Mouse (Mus musculus) kidney, adult 11 months (tissue): ENCODE results near the gene 1700008O03Rik.

ENCODE experiments used
- DNase-seq: peaks from one replicate; pipeline ENCODE4 v3.0.0; 2022

The 1700008O03Rik gene

DNA sequence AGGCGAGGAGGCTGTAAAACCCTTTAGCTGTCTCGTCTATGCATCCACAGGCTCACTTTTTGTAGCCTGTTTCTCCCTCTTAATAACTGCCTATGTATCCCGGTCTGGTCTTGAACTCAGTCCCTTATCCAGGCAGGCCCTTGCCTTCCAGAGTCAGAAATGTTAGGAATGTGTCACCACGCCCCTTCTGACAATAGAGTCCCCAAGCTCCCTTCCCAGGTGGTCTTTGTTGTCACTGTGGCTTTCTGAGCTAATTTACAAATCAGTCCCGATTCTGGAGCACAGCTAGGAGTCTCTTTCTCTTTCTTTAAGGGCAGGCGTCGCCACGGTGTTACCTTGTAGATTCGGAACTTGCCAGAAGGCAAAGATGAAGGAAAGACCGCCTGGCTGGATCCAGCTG is 10.4 kb downstream of the 1700008O03Rik start:
- no peak for DNase-seq

DNA sequence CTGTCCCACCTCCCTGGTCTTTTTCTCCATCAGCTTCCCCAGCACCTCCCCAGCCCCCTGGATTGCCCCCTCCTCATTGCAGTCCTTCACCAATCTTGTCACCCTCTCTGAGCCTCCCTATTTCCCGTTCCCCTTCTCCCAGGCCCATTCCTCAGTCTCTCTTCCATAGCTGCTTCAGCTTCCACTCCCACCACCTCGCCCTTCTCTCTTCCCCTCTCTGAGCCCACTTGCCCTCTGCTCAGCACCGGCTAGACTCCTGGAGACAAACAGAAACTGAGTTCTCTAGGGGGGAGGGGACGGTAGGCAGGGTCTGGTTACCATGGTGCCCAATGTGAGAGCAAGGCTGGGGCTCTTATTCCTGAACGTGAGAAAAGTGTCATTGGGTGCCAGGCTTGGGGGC is 10.9 kb downstream of the 1700008O03Rik start:
- no peak for DNase-seq

DNA sequence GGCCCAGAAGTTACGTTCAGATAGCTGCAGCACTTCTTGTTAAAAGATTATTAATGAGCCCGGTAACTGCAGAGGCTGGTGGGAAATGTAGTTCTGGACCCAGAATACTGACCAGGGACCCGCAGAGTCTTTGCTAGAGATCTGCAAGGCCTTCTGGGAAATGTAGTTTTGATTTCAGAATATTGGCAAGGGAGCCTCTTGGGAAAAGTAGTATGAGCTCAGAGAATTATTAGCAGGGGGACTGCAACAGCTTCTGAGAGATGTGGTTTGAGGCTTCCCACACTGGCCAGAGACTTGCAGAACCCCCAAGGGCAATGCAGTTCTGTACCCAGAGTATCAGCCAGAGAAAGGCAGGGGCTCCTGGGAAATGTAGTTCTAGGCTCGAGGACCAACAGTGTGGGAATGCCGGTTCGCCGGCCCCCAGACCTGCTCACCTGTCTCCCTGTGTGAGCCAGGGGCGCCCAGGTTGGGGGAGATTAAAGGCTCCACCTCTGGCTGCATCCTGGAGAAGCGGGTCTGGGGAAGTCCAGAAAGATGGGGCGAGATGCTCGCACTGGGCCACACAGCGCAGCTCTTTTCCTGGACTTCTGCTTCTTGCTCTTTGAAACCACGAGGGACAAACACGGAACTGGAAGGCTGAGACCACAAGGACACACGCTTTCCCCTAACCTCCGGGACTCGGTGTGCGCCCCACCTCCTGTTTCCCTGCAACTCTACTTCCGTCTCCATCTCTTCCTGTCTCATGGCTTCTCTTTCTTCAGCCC is 11.5 kb downstream of the 1700008O03Rik start:
- DNase-seq: peak; percentile 96

DNA sequence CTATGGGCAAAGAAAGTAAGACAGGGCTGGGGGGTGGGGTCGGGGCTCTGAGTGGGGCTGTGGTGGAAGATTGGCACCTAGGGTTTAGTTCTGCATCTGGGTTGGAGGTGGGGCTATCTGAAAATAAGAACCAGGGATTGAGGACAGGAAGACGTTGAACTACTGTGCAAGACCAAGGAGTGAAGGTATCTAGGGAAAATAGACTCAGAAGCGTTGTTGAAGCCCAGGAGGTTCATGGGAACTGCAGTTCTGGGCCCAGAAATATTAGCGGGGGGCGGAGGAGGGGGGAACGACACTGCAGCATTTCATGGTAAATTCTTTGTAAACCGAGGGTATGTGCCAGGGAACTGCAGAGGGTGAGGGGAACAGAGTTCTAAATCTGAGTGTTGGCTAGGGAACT is 12.2 kb downstream of the 1700008O03Rik start:
- no peak for DNase-seq

DNA sequence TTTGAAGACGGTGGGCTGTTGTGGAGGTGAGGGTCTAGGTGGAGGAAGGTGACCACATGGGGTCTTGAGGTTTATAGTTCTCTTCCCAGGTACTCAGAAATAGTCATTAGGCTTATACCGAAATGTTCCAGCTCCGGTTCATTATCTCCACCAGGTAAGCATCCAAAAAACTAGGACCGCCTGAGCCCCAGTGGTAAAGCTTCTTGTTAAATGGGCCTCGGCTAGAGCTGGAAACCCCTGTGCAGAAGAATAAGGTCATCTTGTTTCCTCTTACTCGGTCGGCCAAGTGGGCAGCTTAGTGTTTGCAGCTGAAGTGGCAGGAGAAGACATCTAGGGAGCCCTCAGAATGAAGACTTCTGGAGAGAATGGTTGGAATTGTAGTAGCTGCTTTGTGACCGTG is 12.9 kb downstream of the 1700008O03Rik start:
- DNase-seq: no peak

DNA sequence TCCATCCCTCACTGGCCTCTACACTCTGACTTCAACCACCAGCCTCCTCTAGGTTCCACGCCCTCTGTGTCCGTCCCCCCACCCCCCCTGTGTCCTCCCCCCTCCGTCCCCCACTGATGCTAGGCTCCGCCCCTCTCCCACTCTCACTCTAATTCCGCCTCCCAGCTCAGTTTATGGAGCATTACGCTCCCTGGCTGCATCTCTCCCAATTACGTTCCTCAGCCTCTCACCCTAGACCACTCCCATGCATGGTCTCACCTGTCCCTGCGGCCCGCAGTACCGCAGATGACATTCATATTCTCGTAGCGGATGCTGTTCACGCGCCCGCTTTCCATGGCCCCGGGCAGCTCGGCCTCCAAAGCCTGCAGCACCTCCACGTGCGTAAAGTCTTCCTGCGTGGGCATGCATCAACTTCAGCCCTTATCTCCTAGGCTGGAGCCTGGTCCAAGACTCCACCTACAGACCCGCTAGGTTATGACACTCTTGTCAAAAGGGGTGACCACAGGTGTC is 24.8 kb downstream of the 1700008O03Rik start:
- DNase-seq: no peak

DNA sequence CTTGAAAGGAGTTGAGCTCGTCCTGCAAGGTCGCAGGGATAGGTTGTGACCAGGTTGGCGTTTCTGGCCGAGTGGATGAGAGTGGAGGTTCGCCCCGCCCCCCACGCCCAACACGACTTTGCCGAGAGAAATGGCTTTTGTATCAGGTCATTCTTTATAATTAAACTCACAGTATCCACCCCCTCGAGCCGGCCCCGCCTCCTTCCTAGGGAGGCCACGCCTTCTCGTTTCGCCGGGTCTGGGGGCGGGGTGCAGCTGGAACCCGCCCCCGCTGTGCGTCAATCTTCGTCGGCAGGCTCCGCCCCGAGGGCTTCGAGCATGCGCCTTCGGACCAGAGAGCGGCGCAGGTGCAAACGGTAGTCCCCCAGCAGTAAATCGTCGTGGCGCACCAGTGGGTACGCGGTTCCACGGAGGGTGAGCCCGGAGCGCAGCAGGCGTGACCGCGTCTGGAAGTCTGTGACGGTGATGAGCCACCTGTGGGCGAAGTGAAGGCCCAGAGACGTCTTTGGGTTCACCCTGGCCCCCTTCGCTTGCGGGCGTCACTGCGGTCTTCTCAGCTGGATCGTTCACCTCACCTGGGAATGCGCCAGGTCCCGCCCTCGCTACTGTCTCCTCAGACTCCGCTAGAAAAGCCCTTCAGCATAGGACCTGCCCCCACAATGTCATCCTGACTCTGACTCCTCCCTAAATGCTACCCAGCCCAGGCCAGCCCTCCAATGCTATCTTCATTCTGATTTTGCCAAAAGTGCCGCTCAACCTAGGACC is 25.5 kb downstream of the 1700008O03Rik start:
- peak; percentile 94 for DNase-seq

DNA sequence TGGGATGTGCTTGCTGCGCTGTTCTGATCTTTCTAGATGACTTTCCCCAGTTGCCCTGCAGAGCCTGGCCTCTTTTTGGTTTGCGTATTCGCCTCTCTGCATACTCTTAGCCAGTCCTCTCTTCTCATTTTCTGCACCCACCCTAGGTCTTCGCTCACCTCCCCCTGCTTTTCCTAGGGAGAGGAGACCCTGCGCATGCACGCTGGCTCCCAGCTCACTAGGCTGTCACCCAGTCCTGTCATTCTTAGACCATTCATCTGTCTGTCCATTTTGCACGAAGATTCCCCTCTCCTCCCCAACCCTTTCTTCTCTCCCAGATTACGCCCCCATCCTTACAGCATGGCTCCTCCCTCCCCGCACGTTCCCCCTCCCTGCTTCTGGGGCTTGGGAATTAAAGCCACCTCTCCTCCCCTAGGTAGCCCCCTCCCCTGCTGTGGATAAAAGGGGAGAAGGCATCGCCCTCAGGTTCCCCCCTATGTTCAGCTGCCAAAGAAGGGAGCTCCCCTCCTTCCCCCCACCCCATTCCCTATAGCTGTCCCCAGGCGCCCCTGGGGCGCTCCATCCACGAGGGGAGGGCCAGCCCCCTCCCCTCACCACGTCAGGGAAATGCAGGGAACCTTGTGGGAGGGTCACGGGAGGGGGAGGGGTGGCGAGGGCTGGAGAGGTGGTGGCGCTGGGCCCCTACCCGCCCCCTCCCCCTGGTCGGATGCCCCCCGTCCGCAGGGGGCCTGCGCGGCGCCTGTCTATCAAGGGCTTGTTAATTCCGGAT is 26.6 kb downstream of the 1700008O03Rik start:
- no peak for DNase-seq

DNA sequence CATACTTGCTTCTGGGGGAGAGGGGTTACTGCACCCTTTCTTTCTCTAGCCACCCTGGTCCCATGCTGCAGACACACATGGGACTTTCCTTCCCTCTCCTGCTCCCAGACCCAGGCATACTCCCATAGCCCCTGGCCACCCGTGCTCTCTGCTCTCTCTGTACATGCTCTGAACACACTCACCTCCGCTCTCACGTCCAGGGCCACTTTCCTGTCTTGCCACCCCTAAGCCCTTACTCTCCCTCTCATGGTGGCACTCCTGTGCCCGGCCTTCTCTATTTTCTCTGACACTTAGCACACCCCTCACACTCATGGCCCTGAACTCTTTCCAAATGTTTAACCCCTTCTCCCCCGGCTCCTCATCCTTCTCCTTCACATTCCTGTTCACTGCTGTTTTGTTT is 27.6 kb downstream of the 1700008O03Rik start:
- DNase-seq: no peak

DNA sequence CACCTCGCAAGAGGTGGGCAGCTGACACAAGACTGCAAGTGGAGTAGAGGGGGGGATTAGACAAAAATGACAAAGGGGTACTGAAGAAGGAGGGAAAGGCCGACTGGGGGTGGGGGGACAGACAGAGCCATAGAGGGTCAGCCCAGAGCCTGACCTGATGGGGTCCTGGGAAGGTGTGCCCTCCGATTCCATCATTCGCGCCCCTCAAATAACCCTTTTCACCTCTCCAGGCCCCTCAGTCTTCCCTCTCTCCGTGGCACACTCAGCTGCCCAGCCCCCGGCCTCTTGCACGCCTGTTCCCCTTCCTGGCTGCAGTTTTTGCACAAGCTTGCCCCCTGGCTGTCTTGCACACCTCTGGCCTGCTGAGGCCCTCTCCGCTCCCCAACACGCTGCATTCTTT is 28.1 kb downstream of the 1700008O03Rik start:
- no peak for DNase-seq

DNA sequence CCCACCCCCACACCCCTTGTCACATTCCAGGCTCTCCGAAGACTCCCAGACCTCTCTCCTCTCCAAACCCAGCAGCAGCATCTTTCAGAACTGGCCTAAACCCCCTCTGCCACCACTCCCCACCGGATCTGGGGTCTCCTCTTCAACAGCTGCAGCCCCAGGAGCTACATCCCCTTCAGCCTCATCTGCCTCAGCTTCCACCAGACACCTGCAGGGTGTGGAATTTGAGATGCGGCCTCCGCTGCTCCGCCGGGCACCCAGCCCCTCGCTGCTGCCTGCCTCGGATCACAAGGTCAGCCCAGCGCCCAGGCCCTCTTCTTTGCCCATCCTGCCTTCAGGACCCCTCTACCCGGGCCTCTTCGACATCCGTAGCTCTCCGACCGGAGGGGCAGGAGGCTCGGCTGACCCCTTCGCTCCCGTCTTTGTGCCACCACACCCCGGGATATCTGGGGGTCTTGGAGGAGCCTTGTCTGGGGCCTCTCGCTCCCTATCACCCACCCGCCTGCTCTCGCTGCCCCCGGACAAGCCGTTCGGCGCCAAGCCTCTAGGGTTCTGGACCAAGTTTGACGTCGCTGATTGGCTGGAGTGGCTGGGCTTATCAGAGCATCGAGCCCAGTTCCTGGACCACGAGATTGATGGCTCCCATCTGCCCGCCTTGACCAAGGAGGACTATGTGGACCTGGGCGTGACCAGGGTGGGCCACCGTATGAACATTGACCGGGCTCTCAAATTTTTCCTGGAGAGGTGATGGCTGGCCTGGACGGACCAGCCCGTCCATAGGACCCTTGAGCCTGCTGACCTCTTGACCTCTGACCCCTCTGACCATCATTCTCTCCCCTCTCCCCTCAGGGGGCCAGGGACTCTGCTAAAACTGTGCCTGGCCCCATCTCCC is 28.8 kb downstream of the 1700008O03Rik start:
- DNase-seq: no peak

DNA sequence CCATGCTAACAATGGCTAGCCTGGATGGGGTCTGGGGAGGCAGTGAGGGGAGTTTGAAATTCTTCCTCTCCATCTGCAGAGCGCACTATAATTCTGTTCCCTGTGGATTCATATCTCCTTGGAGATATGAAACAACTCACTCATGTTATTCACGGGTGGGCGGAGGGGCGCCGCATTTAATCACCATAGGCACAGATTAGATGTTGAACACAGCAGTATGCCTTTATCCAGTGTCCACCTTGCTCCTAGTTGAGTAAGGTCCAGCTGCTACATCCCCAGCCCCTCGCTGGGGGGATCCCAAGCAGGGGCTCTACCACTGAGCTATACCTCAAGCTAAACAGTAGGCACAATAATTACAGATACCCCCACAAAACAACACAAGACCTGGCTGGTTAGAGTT is 30.2 kb downstream of the 1700008O03Rik start:
- no peak for DNase-seq

DNA sequence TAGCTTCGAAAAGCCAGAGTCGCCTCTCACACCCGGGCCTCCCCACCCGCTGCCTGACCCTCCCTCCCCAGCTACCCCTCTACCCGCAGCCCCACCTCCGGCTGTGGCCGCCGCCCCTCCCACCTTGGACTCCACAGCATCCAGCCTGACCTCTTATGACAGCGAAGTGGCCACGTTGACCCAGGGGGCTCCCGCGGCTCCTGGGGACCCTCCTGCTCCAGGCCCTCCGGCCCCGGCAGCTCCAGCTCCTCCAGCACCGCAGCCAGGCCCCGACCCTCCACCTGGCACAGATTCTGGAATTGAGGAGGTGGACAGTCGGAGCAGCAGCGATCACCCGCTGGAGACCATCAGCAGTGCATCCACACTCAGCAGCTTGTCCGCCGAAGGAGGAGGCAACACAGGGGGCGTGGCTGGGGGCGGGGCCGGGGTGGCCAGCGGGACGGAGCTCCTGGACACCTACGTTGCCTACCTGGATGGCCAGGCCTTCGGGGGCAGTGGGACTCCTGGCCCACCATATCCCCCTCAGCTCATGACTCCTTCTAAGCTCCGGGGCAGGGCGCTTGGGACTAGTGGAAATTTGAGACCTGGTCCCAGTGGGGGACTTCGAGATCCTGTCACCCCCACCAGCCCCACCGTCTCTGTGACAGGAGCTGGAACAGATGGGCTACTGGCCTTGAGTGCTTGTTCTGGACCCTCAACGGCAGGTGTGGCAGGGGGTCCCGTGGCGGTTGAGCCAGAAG is 31.8 kb downstream of the 1700008O03Rik start:
- no peak for DNase-seq

DNA sequence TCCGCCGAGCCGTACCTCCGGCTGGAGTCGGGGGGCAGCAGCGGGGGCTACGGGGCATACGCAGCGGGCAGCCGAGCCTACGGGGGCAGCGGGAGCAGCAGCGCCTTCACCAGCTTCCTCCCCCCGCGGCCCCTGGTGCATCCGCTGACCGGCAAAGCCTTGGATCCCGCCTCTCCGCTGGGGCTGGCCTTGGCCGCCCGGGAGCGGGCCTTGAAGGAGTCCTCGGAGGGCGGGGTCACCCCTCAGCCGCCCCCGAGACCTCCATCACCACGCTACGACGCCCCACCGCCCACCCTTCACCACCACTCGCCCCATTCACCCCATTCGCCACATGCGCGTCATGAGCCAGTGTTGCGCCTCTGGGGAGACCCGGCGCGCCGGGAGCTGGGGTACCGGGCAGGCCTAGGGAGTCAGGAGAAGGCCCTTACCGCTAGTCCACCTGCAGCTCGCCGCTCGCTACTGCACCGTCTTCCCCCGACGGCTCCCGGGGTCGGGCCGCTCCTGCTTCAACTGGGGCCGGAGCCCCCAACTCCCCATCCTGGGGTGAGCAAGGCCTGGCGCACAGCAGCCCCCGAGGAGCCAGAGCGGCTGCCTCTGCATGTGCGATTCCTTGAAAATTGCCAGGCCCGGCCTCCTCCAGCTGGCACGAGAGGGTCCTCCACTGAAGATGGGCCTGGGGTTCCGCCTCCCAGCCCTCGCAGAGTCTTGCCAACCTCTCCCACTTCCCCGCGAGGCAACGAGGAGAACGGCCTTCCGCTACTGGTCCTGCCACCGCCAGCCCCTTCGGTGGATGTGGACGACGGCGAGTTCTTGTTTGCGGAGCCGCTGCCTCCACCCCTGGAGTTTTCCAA is 32.6 kb downstream of the 1700008O03Rik start:
- DNase-seq: no peak

DNA sequence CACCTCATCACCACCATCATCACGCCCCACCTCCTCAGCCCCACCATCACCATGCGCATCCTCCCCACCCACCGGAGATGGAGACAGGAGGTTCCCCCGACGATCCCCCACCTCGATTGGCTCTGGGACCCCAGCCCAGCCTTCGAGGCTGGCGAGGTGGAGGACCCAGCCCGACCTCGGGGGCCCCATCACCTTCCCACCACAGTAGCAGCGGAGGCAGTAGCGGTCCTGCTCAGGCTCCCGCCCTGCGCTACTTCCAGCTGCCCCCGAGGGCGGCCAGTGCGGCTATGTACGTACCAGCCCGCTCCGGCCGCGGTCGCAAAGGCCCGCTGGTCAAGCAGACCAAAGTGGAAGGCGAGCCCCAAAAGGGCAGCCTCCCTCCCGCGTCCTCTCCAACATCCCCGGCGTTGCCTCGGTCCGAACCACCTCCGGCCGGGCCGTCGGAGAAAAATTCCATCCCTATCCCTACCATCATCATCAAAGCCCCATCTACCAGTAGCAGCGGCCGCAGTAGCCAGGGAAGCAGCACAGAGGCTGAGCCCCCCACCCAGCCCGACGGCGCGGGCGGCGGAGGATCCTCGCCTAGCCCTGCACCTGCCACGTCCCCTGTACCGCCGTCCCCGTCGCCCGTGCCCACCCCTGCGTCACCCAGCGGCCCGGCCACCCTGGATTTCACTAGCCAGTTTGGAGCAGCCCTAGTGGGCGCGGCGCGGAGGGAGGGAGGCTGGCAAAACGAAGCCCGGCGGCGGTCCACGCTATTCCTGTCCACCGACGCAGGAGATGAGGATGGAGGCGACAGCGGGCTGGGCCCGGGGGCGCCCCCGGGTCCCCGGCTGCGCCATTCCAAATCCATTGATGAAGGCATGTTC is 33.5 kb downstream of the 1700008O03Rik start:
- DNase-seq: no peak

DNA sequence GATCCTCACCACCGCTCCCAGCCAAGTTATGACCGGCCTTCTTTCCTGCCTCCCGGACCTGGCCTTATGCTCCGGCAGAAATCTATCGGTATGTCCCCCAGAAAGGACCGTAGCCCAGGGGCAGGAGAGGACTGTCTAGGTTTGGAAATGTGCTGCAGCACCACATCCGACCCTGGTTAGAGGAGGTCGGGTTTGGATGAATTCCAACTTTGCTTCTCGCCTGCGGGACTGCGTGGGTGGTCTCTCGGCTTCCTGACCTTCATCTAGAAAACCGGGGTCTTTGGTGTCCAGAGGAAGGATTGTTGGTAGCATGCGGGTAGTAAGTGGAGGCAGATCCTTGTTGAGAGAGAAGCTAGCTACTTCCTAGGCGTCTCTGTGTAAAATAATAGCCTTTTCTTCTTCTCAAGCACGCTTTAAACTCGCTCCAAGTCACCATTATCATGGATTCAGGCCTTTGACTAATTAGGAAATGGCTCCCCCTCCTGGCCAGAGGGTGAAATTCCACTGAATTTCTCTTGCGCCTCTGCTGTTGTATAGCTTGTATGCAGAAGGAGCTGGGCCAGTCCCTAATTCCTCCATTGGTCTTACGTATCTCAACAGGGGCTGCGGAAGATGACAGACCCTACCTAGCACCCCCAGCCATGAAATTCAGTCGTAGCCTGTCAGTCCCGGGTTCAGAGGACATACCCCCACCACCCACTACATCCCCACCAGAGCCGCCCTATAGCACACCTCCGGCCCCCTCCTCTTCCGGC is 34.5 kb downstream of the 1700008O03Rik start:
- DNase-seq: peak; percentile 75

DNA sequence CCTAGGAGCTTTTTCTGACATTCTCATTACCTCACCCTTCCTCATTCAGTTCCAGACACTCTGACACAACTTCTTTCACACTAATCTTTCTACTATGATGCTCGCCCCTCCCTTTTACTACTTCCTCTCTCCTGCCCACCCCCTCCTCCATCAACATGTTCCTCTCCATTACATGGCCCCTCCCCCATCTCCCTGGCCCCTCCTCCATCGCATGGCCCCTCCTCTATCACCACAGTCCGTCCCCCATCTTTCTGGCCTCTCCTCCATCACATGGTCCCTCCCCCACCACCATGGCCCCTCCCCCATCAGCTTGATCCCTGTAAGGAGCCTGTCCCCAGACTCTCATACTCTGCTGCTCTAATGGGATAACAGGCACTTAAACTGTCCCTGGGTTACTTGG is 36.6 kb downstream of the 1700008O03Rik start:
- no peak for DNase-seq

DNA sequence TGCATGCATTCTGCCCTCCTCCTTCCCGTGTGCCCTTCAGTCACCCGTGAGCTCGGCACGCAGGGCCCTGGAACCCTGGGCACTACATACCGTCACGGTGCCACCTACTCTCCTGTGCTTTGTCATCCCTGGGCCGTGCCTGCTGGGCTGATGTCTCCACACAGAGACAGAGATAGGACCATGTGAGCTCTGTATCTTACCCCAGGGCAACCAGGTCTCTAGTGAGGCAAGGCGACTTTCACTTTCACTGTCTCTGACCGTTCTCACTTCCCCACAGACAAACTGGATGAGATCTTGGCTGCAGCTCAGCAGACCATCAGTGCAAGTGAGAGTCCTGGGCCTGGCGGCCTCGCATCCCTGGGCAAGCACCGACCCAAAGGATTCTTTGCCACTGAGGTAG is 41.0 kb downstream of the 1700008O03Rik start:
- DNase-seq: no peak
